Mouse (Mus musculus) G1E (cell line): ENCODE data around the gene Umps. TPM values are rescaled to one million over a fixed set of nuclear protein-coding genes. Genes with fewer than 3 reads are reported as not detected.
A peak's percentile ranks its signal among the peaks of the same experiment; 100 is the strongest.

ENCODE experiments used
- ATAC-seq: 2 replicates; pipeline ENCODE4 v1.8.0; 2016; ENCODE audit warnings: mild to moderate bottlenecking; ENCODE audit not compliant: insufficient number of reproducible peaks, poor library complexity, low FRiP score, severe bottlenecking; ENCODE audit errors: extremely low read depth
- DNase-seq: peaks from one replicate; pipeline ENCODE4 v3.0.0; 2012; ENCODE audit warnings: low spot score
- H3K27me3 ChIP-seq: 2 replicates; pipeline ENCODE4 v1.6.1; 2012; ENCODE audit warnings: mild to moderate bottlenecking, low read length, inconsistent platforms; ENCODE audit not compliant: insufficient read depth
- H3K36me3 ChIP-seq: replicated peaks from 2 replicates; pipeline ENCODE3; 2012; ENCODE audit warnings: mild to moderate bottlenecking, inconsistent platforms
- H3K4me1 ChIP-seq: 2 replicates; pipeline ENCODE4 v1.6.1; 2012; ENCODE audit warnings: low read depth, low read length, inconsistent platforms, mixed read lengths; ENCODE audit not compliant: insufficient read depth
- H3K4me3 ChIP-seq: 2 replicates; pipeline ENCODE4 v1.5.1; 2012; ENCODE audit warnings: low read depth, mild to moderate bottlenecking, inconsistent platforms, low read length, moderate library complexity, mixed read lengths
- H3K9me3 ChIP-seq: replicated peaks from 2 replicates; pipeline ENCODE4 v1.6.1; 2012; ENCODE audit warnings: inconsistent platforms
- CTCF ChIP-seq: IDR thresholded peaks from 2 replicates; pipeline ENCODE4 v1.5.1; 2012; ENCODE audit warnings: low read depth, low read length, inconsistent platforms, mixed read lengths
- GATA1 ChIP-seq: IDR thresholded peaks from 2 replicates; pipeline ENCODE4 v1.6.1; 2012; ENCODE audit warnings: borderline replicate concordance, low read length, inconsistent platforms, mixed read lengths
- GATA2 ChIP-seq: IDR thresholded peaks from 2 replicates; pipeline ENCODE4 v1.6.1; 2012; ENCODE audit warnings: low read depth, low read length, inconsistent platforms, borderline replicate concordance
- POLR2AphosphoS5 ChIP-seq: IDR thresholded peaks from 2 replicates; pipeline ENCODE4 v1.6.1; 2012; ENCODE audit warnings: low read depth, low read length, inconsistent platforms; ENCODE audit not compliant: insufficient replicate concordance
- TAL1 ChIP-seq: conservative IDR thresholded peaks from 2 replicates; pipeline ENCODE4 v1.6.1; 2012; ENCODE audit warnings: low read depth, low read length, inconsistent platforms, mixed read lengths
- polyA plus RNA-seq: library from polyadenylated mRNA; stranded (reverse); fragments of >175 nt; gene quantifications from 2 replicates; pipeline ENCODE4 v1.2.3, GENCODE M21; 2012
- total RNA-seq, 2 experiments: library from RNA; stranded (forward) in 1 of 2; stranded (reverse) in 1 of 2; fragments of 200-1000 nt in 1 of 2; fragments of >200 nt in 1 of 2; fragmentation: Nextera tagmentation in 1 of 2; gene quantifications; 2 replicates each; pipeline ENCODE4 v1.2.3; 2014 to 2017

Umps gene
- total RNA-seq (2014; fragmentation: Nextera tagmentation) (38.0 and 42.2 TPM in 2 replicates), total RNA-seq (2017) (80.9 and 83.2 TPM in 2 replicates), polyA plus RNA-seq (22.1 and 35.6 TPM in 2 replicates)

DNA sequence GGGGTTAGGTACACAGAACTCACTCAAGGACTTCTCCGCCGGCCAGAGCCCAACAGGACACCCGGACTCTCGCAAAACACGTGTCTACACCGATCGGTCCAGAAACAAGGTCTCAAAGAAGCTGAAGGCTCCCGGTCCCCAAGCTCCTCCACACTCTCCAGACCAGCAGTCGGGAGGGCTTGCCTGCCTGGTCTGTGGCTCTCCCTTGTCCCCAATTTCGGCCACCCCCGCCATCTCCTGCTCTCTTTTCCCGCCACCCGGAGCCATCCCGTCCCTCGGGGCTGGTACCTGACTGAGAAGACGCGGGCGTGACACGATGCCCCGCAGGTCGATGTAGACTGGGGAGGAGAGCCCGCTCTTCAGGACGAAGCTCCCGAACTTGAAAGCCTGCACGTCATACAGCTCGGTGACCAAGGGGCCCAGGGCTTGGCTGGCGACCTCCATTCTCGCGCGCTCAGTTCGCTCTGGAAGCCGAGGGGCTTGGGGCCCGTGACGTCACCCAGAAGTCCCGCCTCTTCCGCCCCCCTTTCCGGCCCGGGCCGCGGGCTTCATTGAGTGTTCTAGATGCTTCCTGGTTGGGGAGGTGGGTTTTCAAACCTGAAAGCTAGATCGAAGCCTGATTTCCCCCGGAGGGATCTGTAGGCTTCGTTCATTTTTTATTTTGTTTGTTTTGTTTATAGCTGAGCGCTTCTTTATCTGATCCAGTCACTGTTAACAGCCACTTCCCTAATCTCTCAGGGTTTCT, at the start of gene Umps:
TSS of gene Umps (minus strand) at position 501 of the 745 bp plus-strand sequence.
- ATAC-seq, result peak; percentile 88
- Histone ChIP-seq H3K36me3 (peaks cover 27% of the 10 kb centered on the region), H3K4me3 (peak within 1 kb of the TSS; percentile 93), H3K9me3 (no peaks in the 10 kb centered on the region), H3K4me1 (peaks cover 33% of the 10 kb centered on the region), H3K27me3 (peaks cover 3% of the 10 kb centered on the region; the same call in 1 of the 2 replicates)
- DNase-seq, result peak; percentile 79
- TF ChIP-seq GATA2 (no peak), POLR2AphosphoS5 (no peak), TAL1 (no peak), CTCF (no peak)

DNA sequence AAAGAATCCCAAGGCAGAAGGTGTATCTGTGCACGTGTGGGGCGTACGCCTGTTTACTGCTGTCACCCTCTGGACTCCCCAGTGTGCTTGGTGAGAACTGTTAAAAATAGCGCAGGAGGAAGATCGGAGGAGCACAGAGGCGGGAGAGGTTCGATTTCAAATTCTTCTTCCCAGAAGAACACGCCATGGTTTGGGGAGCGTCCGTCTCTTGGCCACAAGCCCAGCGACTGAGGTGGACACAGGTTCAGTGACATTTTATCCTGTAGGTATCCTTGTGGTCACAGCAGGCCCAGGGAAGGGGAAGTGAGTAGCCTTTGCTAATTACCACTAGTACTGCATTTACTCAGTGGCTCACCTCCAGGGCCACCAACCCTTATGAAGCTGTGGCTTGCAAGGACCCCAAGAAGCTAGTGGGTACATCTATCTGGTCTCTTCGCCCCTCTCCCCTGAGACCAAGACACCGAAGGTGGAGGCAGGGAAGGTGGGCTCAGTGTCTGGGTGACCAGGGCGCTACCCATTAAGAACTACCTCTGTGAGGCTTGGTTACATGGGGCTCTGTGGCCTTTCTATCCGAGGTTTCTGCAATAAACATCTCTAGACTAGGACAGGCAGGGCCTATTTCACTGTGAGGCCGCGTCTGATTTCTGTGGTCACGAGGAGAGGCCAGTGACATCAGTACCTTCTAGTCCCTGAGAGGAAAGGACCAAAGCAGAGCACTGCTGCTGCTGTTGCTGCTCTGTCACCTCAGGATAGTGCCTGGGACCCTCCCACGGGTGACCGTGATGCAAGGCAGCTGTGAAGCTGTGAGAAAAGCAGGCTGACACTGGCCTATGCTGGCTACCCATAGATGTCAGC, 45.4 kb upstream of the Umps start:
- ATAC-seq, result no peak
- no peak for DNase-seq
- Histone ChIP-seq H3K36me3 (no peaks in the 10 kb centered on the region), H3K4me1 (peaks cover 23% of the 10 kb centered on the region), H3K9me3 (peaks cover 7% of the 10 kb centered on the region; the same call in 1 of the 2 replicates), H3K4me3 (no peak overlapping the region), H3K27me3 (peaks cover 72% of the 10 kb centered on the region)
- TF ChIP-seq GATA2 (no peak), POLR2AphosphoS5 (no peak), GATA1 (no peak), CTCF (no peak), TAL1 (no peak)

- DNase-seq, result no peak
- TF ChIP-seq POLR2AphosphoS5 (no peak), GATA2 (no peak), TAL1 (no peak), GATA1 (no peak), CTCF (no peak)
- Histone ChIP-seq H3K9me3 (peaks cover 7% of the 10 kb centered on the region; the same call in 1 of the 2 replicates), H3K36me3 (no peaks in the 10 kb centered on the region), H3K27me3 (peaks cover 71% of the 10 kb centered on the region), H3K4me3 (no peak overlapping the region), H3K4me1 (peaks cover 30% of the 10 kb centered on the region)
- ATAC-seq, result no peak
These were observed 42.7 kb upstream of the Umps start for GRCm38 (mm10) chr16:34009567-34009966.

DNA sequence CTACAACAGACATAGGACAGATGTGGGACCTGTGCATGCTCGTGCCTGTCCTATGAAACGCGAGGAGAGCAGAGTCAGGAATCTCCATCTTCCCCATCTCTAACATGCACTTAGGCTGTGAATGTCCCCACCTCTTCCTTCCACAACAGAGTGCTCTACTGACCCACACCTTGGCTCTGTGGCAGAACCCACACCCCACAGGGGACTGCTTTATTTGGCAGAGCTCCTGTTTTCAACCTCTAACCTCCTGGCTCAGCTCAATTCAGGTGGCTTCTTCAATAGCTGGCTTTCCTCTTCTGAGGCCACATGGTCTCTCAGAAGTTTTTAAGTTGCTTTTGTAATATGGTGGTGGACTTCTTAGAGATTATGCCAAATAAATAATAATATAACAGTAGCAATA, 39.1 kb upstream of the Umps start:
- Histone ChIP-seq H3K36me3 (no peaks in the 10 kb centered on the region), H3K9me3 (peaks cover 7% of the 10 kb centered on the region; the same call in 1 of the 2 replicates), H3K4me1 (peaks cover 29% of the 10 kb centered on the region), H3K4me3 (no peak overlapping the region), H3K27me3 (peaks cover 78% of the 10 kb centered on the region)
- ATAC-seq (no peak), DNase-seq (no peak)
- no peak for TF ChIP-seq TAL1

- H3K36me3 ChIP-seq, result no peaks in the 10 kb centered on the region
- H3K4me3 ChIP-seq, result no peak overlapping the region
- ATAC-seq (no peak), DNase-seq (no peak)
- TF ChIP-seq TAL1, result no peak
- H3K9me3 ChIP-seq, result no peaks in the 10 kb centered on the region
- H3K4me1 ChIP-seq, result peaks cover 33% of the 10 kb centered on the region
- peaks cover 69% of the 10 kb centered on the region for H3K27me3 ChIP-seq
These were observed 37.3 kb upstream of the Umps start for GRCm38 (mm10) chr16:34004128-34004578.

- no peak overlapping the region for H3K4me3 ChIP-seq
- no peak for DNase-seq
- no peaks in the 10 kb centered on the region for H3K36me3 ChIP-seq
- no peaks in the 10 kb centered on the region for H3K9me3 ChIP-seq
- H3K27me3 ChIP-seq, result peaks cover 70% of the 10 kb centered on the region
- ATAC-seq, result no peak
- TF ChIP-seq GATA2, result no peak
- no peak for TF ChIP-seq CTCF
- TF ChIP-seq TAL1, result no peak
- no peak for TF ChIP-seq POLR2AphosphoS5
- TF ChIP-seq GATA1, result no peak
- H3K4me1 ChIP-seq, result peaks cover 33% of the 10 kb centered on the region
These were observed 36.8 kb upstream of the Umps start for GRCm38 (mm10) chr16:34003566-34004127.
